Mouse (Mus musculus): Measurements from ENCODE around the gene Fam19a5.

Fam19a5 gene

GRCm38 (mm10) chr15:87765876-87766275 lies 221.8 kb downstream of the Fam19a5 start:
- no peak for DNase-seq

- DNase-seq, result no peak
Observed at GRCm38 (mm10) chr15:87773955-87774354, 229.9 kb downstream of the Fam19a5 start.

GRCm38 (mm10) chr15:87783331-87783730 lies 239.2 kb downstream of the Fam19a5 start:
- no peak for DNase-seq

- DNase-seq, result no peak
Observed at GRCm38 (mm10) chr15:87789671-87790070, 245.6 kb downstream of the Fam19a5 start.

GRCm38 (mm10) chr15:87793661-87794060 lies 249.6 kb downstream of the Fam19a5 start:
- no peak for DNase-seq

- no peak for DNase-seq
Observed at GRCm38 (mm10) chr15:87796571-87796970, 252.5 kb downstream of the Fam19a5 start.
